ENCODE assay signal across 10 mouse cellular contexts in the genomic region with DNA sequence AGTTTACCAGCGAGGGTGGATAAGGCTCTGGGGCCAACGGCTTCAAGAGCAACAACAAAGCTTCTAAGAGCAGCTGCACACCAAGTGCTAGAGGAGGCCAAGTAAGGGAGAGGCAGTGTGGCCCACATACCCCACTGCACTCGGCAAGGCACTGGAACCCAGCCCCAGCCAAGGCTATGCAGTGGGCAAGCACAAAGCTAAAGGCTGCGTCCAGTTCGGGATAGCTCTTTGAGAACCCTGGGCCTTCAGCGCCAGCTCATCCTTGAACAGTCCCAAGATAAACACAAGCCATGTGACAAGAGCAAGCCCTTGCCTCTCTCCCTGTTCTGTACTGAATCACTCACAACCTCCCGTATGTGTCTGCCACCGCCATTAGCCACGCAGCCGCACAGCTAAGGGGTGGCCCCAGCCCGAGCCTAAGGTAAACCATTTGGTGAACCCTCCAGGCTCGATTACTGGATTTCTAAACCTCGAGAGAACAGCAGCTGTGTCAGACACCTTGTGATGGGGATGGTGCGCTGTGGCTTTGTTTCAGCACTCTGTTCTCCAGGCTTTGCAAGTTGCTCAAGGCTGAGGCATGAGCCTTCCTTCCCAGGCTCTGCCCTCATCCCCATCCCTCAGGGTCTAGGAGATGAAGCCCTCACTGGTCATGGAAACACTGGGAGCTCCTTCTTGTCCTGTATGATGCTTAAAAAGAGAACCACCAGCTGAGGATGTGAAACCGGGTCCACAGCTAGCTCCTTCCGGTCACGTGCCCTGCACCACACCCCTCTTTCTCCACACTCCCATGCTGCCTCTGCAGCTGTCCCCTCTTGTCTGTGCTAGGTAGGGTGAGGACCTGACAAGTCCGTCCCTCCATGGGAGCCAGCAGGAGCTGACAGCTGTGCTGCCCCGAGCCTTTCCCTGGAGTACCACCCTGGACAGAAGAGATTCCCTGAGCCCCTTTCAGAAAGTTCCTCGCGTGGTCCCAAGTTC. TPM values are rescaled to one million over a fixed set of nuclear protein-coding genes. Genes with fewer than 3 reads are reported as not detected.
A peak's percentile ranks its signal among the peaks of the same experiment; 100 is the strongest.
DNase-seq lines count a peak whose midpoint lies in the region; ATAC-seq and TF ChIP-seq lines count a peak whose summit lies in the region.
"Had no signal": no experiment of that assay in that cellular context is flagged by ENCODE, and none has a peak within 500 bp of the region (broad histone marks: within the 10 kb centered on the region; RNA-seq: fewer than 3 reads in every experiment).

No protein-coding gene starts in this region.

- H3K9ac ChIP-seq in midbrain, embryonic 14.5 days (replicated peaks; ENCODE audit: low read length): no peak overlapping the region
- H3K9ac ChIP-seq: intestine, embryonic 15.5 days; midbrain, embryonic 15.5 days had no signal

- no peak overlapping the region for H3K4me2 ChIP-seq in midbrain, embryonic 14.5 days (ENCODE audit: low read length)
- H3K4me2 ChIP-seq: intestine, embryonic 15.5 days; midbrain, embryonic 15.5 days had no signal

- WGBS in lung, adult 2 months: 66% methylated on average over 21 of the region's 21 CpGs
- 70% methylated on average over 20 of the region's 21 CpGs for WGBS in macrophage (ENCODE audit: missing documents)
- WGBS in midbrain, embryonic 14.5 days: 81% methylated on average over 21 of the region's 21 CpGs

- no peaks in the 10 kb centered on the region for H3K9me3 ChIP-seq in midbrain, embryonic 14.5 days (ENCODE audit: control insufficient read depth, low read length)
- H3K9me3 ChIP-seq: intestine, embryonic 15.5 days; midbrain, embryonic 15.5 days had no signal

- TF ChIP-seq CTCF in lung, adult 2 months (IDR thresholded peaks at IDR 0.05; ENCODE audit: insufficient read depth, low read length): no peak

- DNase-seq in lung, adult 18-20 months: peak; percentile 37 to 62
- no peak for DNase-seq in lung, adult 2 months
- peak; percentile 57 to 75 for DNase-seq in heart, adult 9 months (ENCODE audit: low spot score in 2 of 2)
- DNase-seq in thymus, postnatal 36 days: peak; percentile 48 to 62
- DNase-seq in midbrain, embryonic 14.5 days: no peak
- DNase-seq in cerebellum, adult 8-10 months: no peak
- DNase-seq in Muller cell, postnatal 12 days (ENCODE audit: inconsistent ontology term): no peak

- ATAC-seq in midbrain, embryonic 14.5 days (ENCODE audit: low FRiP score, low TSS enrichment): no peak
- ATAC-seq: intestine, embryonic 15.5 days; midbrain, embryonic 15.5 days had no signal

- no peaks in the 10 kb centered on the region for H3K27me3 ChIP-seq in midbrain, embryonic 14.5 days (ENCODE audit: control insufficient read depth, insufficient read depth, low read length)
- H3K27me3 ChIP-seq: intestine, embryonic 15.5 days; midbrain, embryonic 15.5 days had no signal

- no peaks in the 10 kb centered on the region for H3K79me2 ChIP-seq in macrophage (ENCODE audit: inconsistent target)

- no peak for TF ChIP-seq POLR2A in lung, adult 2 months (IDR thresholded peaks at IDR 0.05; ENCODE audit: borderline replicate concordance, extremely low read depth, low read depth, low read length)

- peak overlapping the region; percentile 54 for H3K27ac ChIP-seq in macrophage
- H3K27ac ChIP-seq in midbrain, embryonic 14.5 days (replicated peaks; ENCODE audit: low read depth, low read length): no peak overlapping the region
- H3K27ac ChIP-seq: intestine, embryonic 15.5 days; midbrain, embryonic 15.5 days had no signal

- peaks cover 22% of the 10 kb centered on the region for H3K4me1 ChIP-seq in lung, adult 2 months (ENCODE audit: control insufficient read depth, insufficient read depth, low read length)
- no peaks in the 10 kb centered on the region for H3K4me1 ChIP-seq in midbrain, embryonic 14.5 days (ENCODE audit: control insufficient read depth, insufficient read depth, low read length)
- H3K4me1 ChIP-seq: midbrain, embryonic 15.5 days had no signal

- H3K36me3 ChIP-seq in macrophage (ENCODE audit: inconsistent target): peaks cover 31% of the 10 kb centered on the region; the same call in 1 of the 2 replicates
- no peaks in the 10 kb centered on the region for H3K36me3 ChIP-seq in midbrain, embryonic 14.5 days (ENCODE audit: control insufficient read depth, insufficient read depth, low read length)
- H3K36me3 ChIP-seq: intestine, embryonic 15.5 days; midbrain, embryonic 15.5 days had no signal

- no peak overlapping the region for H3K4me3 ChIP-seq in lung, adult 2 months (replicated peaks; ENCODE audit: extremely low read depth, low read depth, low read length)
- H3K4me3 ChIP-seq in macrophage (ENCODE audit: inconsistent target): no peak overlapping the region
- H3K4me3 ChIP-seq in midbrain, embryonic 14.5 days (replicated peaks; ENCODE audit: low read depth, low read length): no peak overlapping the region
- H3K4me3 ChIP-seq: intestine, embryonic 15.5 days; midbrain, embryonic 15.5 days had no signal

RNA-seq across cellular contexts. Expression of gene Zcchc24, which starts 21.6 kb away (rescaled TPM):
- polyA plus RNA-seq in lung, adult 2 months (2012; rRNA removed): 41.7 and 44.9 TPM in 2 replicates
- total RNA-seq in macrophage (2018; cell fraction: chromatin; rRNA removed): 10 to 100 TPM in 18 of 26 experiments, 1 to 10 TPM in 8; 1.4 to 30.9 (median 18.0) TPM
- total RNA-seq in macrophage (2018; cell fraction: cytosol; rRNA removed): 10 to 100 TPM; 16.0 to 49.3 (median 30.4) TPM
- 10 to 100 TPM; 10.2 to 59.8 (median 28.2) TPM for total RNA-seq in macrophage (2018; cell fraction: nucleus; rRNA removed)
- 26.2 to 48.4 TPM (median 38.0 TPM) in 3 replicates for polyA plus RNA-seq in macrophage (2018)
- polyA plus RNA-seq in midbrain, embryonic 14.5 days (2014; fragmentation: Nextera tagmentation; extraction: Ambion mirVana): 8.1 and 13.6 TPM in 2 replicates

RNA-seq across cellular contexts. Expression of gene Ppif, which starts 53.3 kb away (rescaled TPM):
- polyA plus RNA-seq in lung, adult 2 months (2012; rRNA removed): 28.9 and 32.4 TPM in 2 replicates
- total RNA-seq in macrophage (2018; cell fraction: chromatin; rRNA removed): 10 to 100 TPM in 14 of 26 experiments, 1 to 10 TPM in 12; 2.7 to 18.5 (median 11.4) TPM
- total RNA-seq in macrophage (2018; cell fraction: cytosol; rRNA removed): 10 to 100 TPM in 10 of 26 experiments, 1 to 10 TPM in 16; 4.6 to 13.4 (median 9.1) TPM
- 10 to 100 TPM in 8 of 26 experiments, 1 to 10 TPM in 18; 1.9 to 23.1 (median 8.0) TPM for total RNA-seq in macrophage (2018; cell fraction: nucleus; rRNA removed)
- 8.2 to 17.3 TPM (median 9.7 TPM) in 3 replicates for polyA plus RNA-seq in macrophage (2018)
- polyA plus RNA-seq in midbrain, embryonic 14.5 days (2014; fragmentation: Nextera tagmentation; extraction: Ambion mirVana): 28.0 and 29.4 TPM in 2 replicates

Comparison
In these comparisons a context has a peak if more than half of its experiments do, and no peak if none do; other contexts are left out.
1. DNase-seq: peak in lung, adult 18-20 months (2 of 2), heart, adult 9 months (2 of 2) and thymus, postnatal 36 days (2 of 2); none in lung, adult 2 months (single experiment), midbrain, embryonic 14.5 days (single experiment), cerebellum, adult 8-10 months (single experiment) and Muller cell, postnatal 12 days (single experiment).